Mouse (Mus musculus) heart, postnatal 0 days (tissue): ENCODE results near the gene Ampd2.

Source experiments
- CTCF ChIP-seq: IDR thresholded peaks from 2 replicates; pipeline ENCODE4 v1.5.1; 2016; ENCODE audit warnings: antibody characterized with exemption, control low read depth, low read depth
- EP300 ChIP-seq: IDR thresholded peaks from 2 replicates; pipeline ENCODE4 v1.6.1; 2016; ENCODE audit warnings: antibody characterized with exemption, low read depth

- TF ChIP-seq CTCF (no peak), EP300 (no peak)
These were observed 36.8 kb upstream of the Ampd2 start for GRCm38 (mm10) chr3:108123242-108123641.
